Mouse (Mus musculus): ENCODE measurements around the gene Zfp275.

Zfp275 gene

DNA sequence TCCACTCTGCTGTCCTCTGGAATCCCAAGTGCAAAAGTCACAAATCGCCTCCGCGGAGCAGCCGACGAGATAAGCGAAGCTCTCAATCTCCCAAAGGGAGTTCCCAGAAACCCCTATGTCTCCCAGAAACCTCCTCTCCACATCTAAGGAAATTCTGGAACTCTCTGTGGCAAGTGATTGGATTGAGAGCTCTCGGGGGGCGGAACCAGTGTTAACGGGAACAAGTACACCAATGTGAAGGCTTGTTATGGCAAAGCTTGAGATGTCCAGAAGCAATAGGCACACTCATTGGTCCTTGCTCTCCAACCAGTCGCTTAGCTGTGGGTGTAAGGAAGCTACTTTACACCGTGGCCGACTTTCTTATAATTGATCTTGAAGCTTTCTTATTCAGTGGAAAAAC is 59.2 kb downstream of the Zfp275 start:
- in situ Hi-C loops (cut with MseI, MboI): no loop called here
